Mouse (Mus musculus) midbrain, embryonic 12.5 days (tissue): Measurements from ENCODE around the gene Ankib1. TPM values are rescaled to one million over a fixed set of nuclear protein-coding genes. Genes with fewer than 3 reads are reported as not detected.
"Not testable (repeated sequence)": the region's sequence is repeated elsewhere in the genome, so short reads cannot be mapped to it uniquely, and the experiment has no call there.

ENCODE experiments used
- ATAC-seq: fragments of 200-750 bp; cut with Nextera tagmentation; 2 replicates; pipeline ENCODE4 v1.8.0; 2017; ENCODE audit warnings: low read depth, moderate TSS enrichment, moderate library complexity; ENCODE audit not compliant: low FRiP score
- H3K27ac ChIP-seq: fragments of 300-500 bp; sonication (generic); replicated peaks from 2 replicates; pipeline ENCODE4 v1.5.1; 2016; ENCODE audit warnings: mild to moderate bottlenecking
- H3K27me3 ChIP-seq: fragments of 300-500 bp; sonication (generic); 2 replicates; pipeline ENCODE4 v1.6.1; 2016; ENCODE audit warnings: mild to moderate bottlenecking
- H3K36me3 ChIP-seq: fragments of 300-500 bp; sonication (generic); 2 replicates; pipeline ENCODE4 v1.6.1; 2016
- H3K4me1 ChIP-seq: fragments of 300-500 bp; sonication (generic); 2 replicates; pipeline ENCODE4 v1.6.1; 2016
- H3K4me2 ChIP-seq: fragments of 300-500 bp; sonication (generic); replicated peaks from 2 replicates; pipeline ENCODE4 v1.6.1; 2016; ENCODE audit warnings: mild to moderate bottlenecking, moderate library complexity
- H3K4me3 ChIP-seq: fragments of 300-500 bp; sonication (generic); 2 replicates; pipeline ENCODE4 v1.5.1; 2016; ENCODE audit warnings: mild to moderate bottlenecking
- H3K9ac ChIP-seq: fragments of 300-500 bp; sonication (generic); replicated peaks from 2 replicates; pipeline ENCODE4 v1.6.1; 2016; ENCODE audit warnings: mild to moderate bottlenecking, moderate library complexity
- H3K9me3 ChIP-seq: fragments of 300-500 bp; sonication (generic); 2 replicates; pipeline ENCODE4 v1.6.1; 2016; ENCODE audit warnings: mild to moderate bottlenecking
- WGBS: fragments of 180-500 bp; shearing (Covaris S2); methylation state at CpG from one replicate; pipeline ENCODE4 v1.1.7; 2016; 5-methylcytosine and 5-hydroxymethylcytosine counted together
- polyA plus RNA-seq: library from polyadenylated mRNA; unstranded; fragments of >200 nt; fragmentation: Nextera tagmentation; extraction: Ambion mirVana; gene quantifications from 2 replicates; pipeline ENCODE4 v1.2.1, GENCODE M21; 2016

Ankib1 gene
- polyA plus RNA-seq, 1 experiment from 2014 or later = 22.6 TPM

- Histone ChIP-seq H3K9ac (no peak overlapping the region), H3K27me3 (no peaks in the 10 kb centered on the region), H3K9me3 (no peaks in the 10 kb centered on the region), H3K4me1 (no peaks in the 10 kb centered on the region), H3K36me3 (no peaks in the 10 kb centered on the region), H3K4me2 (no peak overlapping the region), H3K4me3 (no peak overlapping the region), H3K27ac (no peak overlapping the region)
- WGBS = 92% methylated on average over 4 of the region's 4 CpGs
- no peak for ATAC-seq
Measured at GRCm38 (mm10) chr5:3653801-3654200, 148.9 kb downstream of the Ankib1 start.

GRCm38 (mm10) chr5:3652903-3653575 lies 149.7 kb downstream of the Ankib1 start:
- not testable (repeated sequence) for H3K4me1 ChIP-seq, H3K4me3 ChIP-seq, H3K27ac ChIP-seq, H3K27me3 ChIP-seq, H3K9ac ChIP-seq, H3K36me3 ChIP-seq, ATAC-seq, H3K4me2 ChIP-seq, H3K9me3 ChIP-seq
- WGBS = 92% methylated on average over 19 of the region's 25 CpGs

- no peak overlapping the region for H3K4me3 ChIP-seq
- no peak overlapping the region for H3K9ac ChIP-seq
- no peak overlapping the region for H3K4me2 ChIP-seq
- ATAC-seq = no peak
- no peaks in the 10 kb centered on the region for H3K9me3 ChIP-seq
- no peaks in the 10 kb centered on the region for H3K27me3 ChIP-seq
- H3K36me3 ChIP-seq = no peaks in the 10 kb centered on the region
- 84% methylated on average over 5 of the region's 5 CpGs for WGBS
- H3K27ac ChIP-seq = no peak overlapping the region
- peaks cover 1% of the 10 kb centered on the region for H3K4me1 ChIP-seq
Measured at GRCm38 (mm10) chr5:3651621-3652020, 151.1 kb downstream of the Ankib1 start.

GRCm38 (mm10) chr5:3650881-3651280 lies 151.8 kb downstream of the Ankib1 start, which contains the start of gene Tmbim7:
Tmbim7 (plus strand) TSS chr5:3651181.
- Histone ChIP-seq H3K27ac (no peak within 1 kb of the TSS), H3K9me3 (no peaks in the 10 kb centered on the region), H3K9ac (no peak within 1 kb of the TSS), H3K27me3 (no peaks in the 10 kb centered on the region), H3K4me1 (peaks cover 3% of the 10 kb centered on the region), H3K4me3 (no peak within 1 kb of the TSS), H3K4me2 (no peak within 1 kb of the TSS), H3K36me3 (no peaks in the 10 kb centered on the region)
- WGBS = 73% methylated on average over 6 of the region's 6 CpGs
- ATAC-seq = no peak

- H3K9me3 ChIP-seq = no peaks in the 10 kb centered on the region
- peaks cover 9% of the 10 kb centered on the region; the same call in 1 of the 2 replicates for H3K36me3 ChIP-seq
- no peak overlapping the region for H3K27ac ChIP-seq
- peaks cover 3% of the 10 kb centered on the region for H3K4me1 ChIP-seq
- no peak overlapping the region for H3K4me2 ChIP-seq
- no peaks in the 10 kb centered on the region for H3K27me3 ChIP-seq
- H3K4me3 ChIP-seq = no peak overlapping the region
- no peak overlapping the region for H3K9ac ChIP-seq
- 77% methylated on average over 4 of the region's 4 CpGs for WGBS
- ATAC-seq = no peak
Measured at GRCm38 (mm10) chr5:3648849-3649210, 153.9 kb downstream of the Ankib1 start.

GRCm38 (mm10) chr5:3648206-3648848 lies 154.4 kb downstream of the Ankib1 start:
- Histone ChIP-seq H3K36me3 (peaks cover 11% of the 10 kb centered on the region; the same call in 1 of the 2 replicates), H3K27ac (no peak overlapping the region), H3K4me2 (peak overlapping the region; percentile 62), H3K9me3 (no peaks in the 10 kb centered on the region), H3K27me3 (no peaks in the 10 kb centered on the region), H3K4me3 (peak overlapping the region; percentile 97), H3K4me1 (peaks cover 3% of the 10 kb centered on the region), H3K9ac (no peak overlapping the region)
- peak; percentile 35; the same call in 1 of the 2 replicates for ATAC-seq
- 62% methylated on average over 4 of the region's 4 CpGs for WGBS

GRCm38 (mm10) chr5:3647708-3648121 lies 155.0 kb downstream of the Ankib1 start:
- Histone ChIP-seq H3K4me2 (peak overlapping the region; percentile 62), H3K4me1 (peaks cover 3% of the 10 kb centered on the region), H3K27ac (peak overlapping the region; percentile 90), H3K9ac (peak overlapping the region; percentile 87), H3K27me3 (no peaks in the 10 kb centered on the region), H3K4me3 (peak overlapping the region; percentile 97), H3K9me3 (no peaks in the 10 kb centered on the region), H3K36me3 (peaks cover 14% of the 10 kb centered on the region; the same call in 1 of the 2 replicates)
- 0% methylated on average over 39 of the region's 46 CpGs for WGBS
- peak; percentile 98 for ATAC-seq

- Histone ChIP-seq H3K36me3 (peaks cover 16% of the 10 kb centered on the region), H3K27me3 (no peaks in the 10 kb centered on the region), H3K9ac (peak overlapping the region; percentile 87), H3K4me2 (peak overlapping the region; percentile 62), H3K4me3 (peak overlapping the region; percentile 97), H3K27ac (peak overlapping the region; percentile 90), H3K4me1 (peaks cover 3% of the 10 kb centered on the region), H3K9me3 (no peaks in the 10 kb centered on the region)
- WGBS = under 1% methylated on average over 59 of the region's 60 CpGs
- peak; percentile 55 for ATAC-seq
Measured at GRCm38 (mm10) chr5:3646991-3647707, 155.6 kb downstream of the Ankib1 start.

- no peak for ATAC-seq
- Histone ChIP-seq H3K9ac (peak overlapping the region; percentile 87), H3K9me3 (no peaks in the 10 kb centered on the region), H3K27ac (no peak overlapping the region), H3K4me3 (peak overlapping the region; percentile 97), H3K36me3 (peaks cover 22% of the 10 kb centered on the region), H3K27me3 (no peaks in the 10 kb centered on the region), H3K4me1 (peaks cover 3% of the 10 kb centered on the region), H3K4me2 (peak overlapping the region; percentile 62)
- 28% methylated on average over 6 of the region's 6 CpGs for WGBS
Measured at GRCm38 (mm10) chr5:3646539-3646938, 156.2 kb downstream of the Ankib1 start.

- H3K9me3 ChIP-seq = no peaks in the 10 kb centered on the region
- no peak overlapping the region for H3K27ac ChIP-seq
- WGBS = 90% methylated on average over 6 of the region's 6 CpGs
- H3K4me1 ChIP-seq = peaks cover 3% of the 10 kb centered on the region
- H3K27me3 ChIP-seq = no peaks in the 10 kb centered on the region
- H3K4me2 ChIP-seq = no peak overlapping the region
- H3K36me3 ChIP-seq = peaks cover 31% of the 10 kb centered on the region
- H3K9ac ChIP-seq = no peak overlapping the region
- no peak for ATAC-seq
- H3K4me3 ChIP-seq = no peak overlapping the region
Measured at GRCm38 (mm10) chr5:3645326-3645725, 157.4 kb downstream of the Ankib1 start.

GRCm38 (mm10) chr5:3644621-3645020 lies 158.1 kb downstream of the Ankib1 start:
- Histone ChIP-seq H3K27me3 (no peaks in the 10 kb centered on the region), H3K27ac (no peak overlapping the region), H3K9ac (no peak overlapping the region), H3K4me2 (no peak overlapping the region), H3K36me3 (peaks cover 35% of the 10 kb centered on the region), H3K9me3 (no peaks in the 10 kb centered on the region), H3K4me1 (peaks cover 3% of the 10 kb centered on the region), H3K4me3 (no peak overlapping the region)
- WGBS = 95% methylated on average over 6 of the region's 6 CpGs
- no peak for ATAC-seq
